Mouse (Mus musculus) stomach, embryonic 14.5 days (tissue): ENCODE data around the gene Slc5a10. TPM values are rescaled to one million over a fixed set of nuclear protein-coding genes. Genes with fewer than 3 reads are reported as not detected.

Experiments
- polyA plus RNA-seq: library from polyadenylated mRNA; unstranded; fragments of >200 nt; fragmentation: Nextera tagmentation; extraction: Ambion mirVana; gene quantifications from 2 replicates; pipeline ENCODE4 v1.2.1, GENCODE M21; 2014

Slc5a10 gene
- polyA plus RNA-seq, 1 experiment from 2014 or later: not detected

Other genes with a start within 250 kb of the Slc5a10 start
- gene Mfap4, start 235.4 kb downstream of the Slc5a10 start, polyA plus RNA-seq: 367 and 408 TPM in 2 replicates
- 47.4 and 47.7 TPM in 2 replicates for gene Mapk7, start 226.4 kb downstream of the Slc5a10 start, polyA plus RNA-seq
- 29.6 and 43.7 TPM in 2 replicates for gene B9d1, start 215.7 kb downstream of the Slc5a10 start, polyA plus RNA-seq
- gene Epn2, start 141.1 kb downstream of the Slc5a10 start, polyA plus RNA-seq: 28.7 and 32.6 TPM in 2 replicates
- 4.8 and 7.1 TPM in 2 replicates for gene Grap, start 67.6 kb downstream of the Slc5a10 start, polyA plus RNA-seq
- 3.2 and 3.4 TPM in 2 replicates for gene Fam83g, start 36.7 kb downstream of the Slc5a10 start, polyA plus RNA-seq
- gene Prpsap2, start 41.3 kb upstream of the Slc5a10 start, polyA plus RNA-seq: 25.4 and 28.9 TPM in 2 replicates
- gene Ulk2, start 134.2 kb upstream of the Slc5a10 start, polyA plus RNA-seq: 19.2 and 20.4 TPM in 2 replicates
- gene Akap10, start 209.4 kb upstream of the Slc5a10 start, polyA plus RNA-seq: 19.1 and 22.1 TPM in 2 replicates
- gene Specc1, start 235.9 kb upstream of the Slc5a10 start, polyA plus RNA-seq: 10.0 and 11.9 TPM in 2 replicates